Mouse (Mus musculus): ENCODE measurements around the gene Ccdc134.

Gene Ccdc134

GRCm38 (mm10) chr15:82150042-82150441 is 22.3 kb downstream of the Ccdc134 start:
- DNase-seq = no peak

GRCm38 (mm10) chr15:82151176-82151575 is 23.5 kb downstream of the Ccdc134 start:
- DNase-seq = no peak

- DNase-seq = no peak
Observed at GRCm38 (mm10) chr15:82152022-82152421, 24.3 kb downstream of the Ccdc134 start.

- no peak for DNase-seq
Observed at GRCm38 (mm10) chr15:82152435-82152834, 24.7 kb downstream of the Ccdc134 start.

- no peak for DNase-seq
Observed at GRCm38 (mm10) chr15:82156298-82156697, 28.6 kb downstream of the Ccdc134 start.

- no peak for DNase-seq
Observed at GRCm38 (mm10) chr15:82156902-82157301, 29.2 kb downstream of the Ccdc134 start.

GRCm38 (mm10) chr15:82158243-82159035 is 30.7 kb downstream of the Ccdc134 start:
- no peak for DNase-seq

- DNase-seq = no peak
Observed at GRCm38 (mm10) chr15:82159471-82159870, 31.7 kb downstream of the Ccdc134 start.

GRCm38 (mm10) chr15:82160731-82161640 is 33.3 kb downstream of the Ccdc134 start:
- DNase-seq = no peak

- no peak for DNase-seq
Observed at GRCm38 (mm10) chr15:82161965-82162600, 34.4 kb downstream of the Ccdc134 start.

GRCm38 (mm10) chr15:82163356-82164060 is 35.8 kb downstream of the Ccdc134 start:
- no peak for DNase-seq

- DNase-seq = no peak
Observed at GRCm38 (mm10) chr15:82164061-82164399, 36.3 kb downstream of the Ccdc134 start.

GRCm38 (mm10) chr15:82164496-82164895 is 36.8 kb downstream of the Ccdc134 start:
- DNase-seq = no peak

GRCm38 (mm10) chr15:82165332-82166239 is 37.9 kb downstream of the Ccdc134 start:
- peak; percentile 87 for DNase-seq

GRCm38 (mm10) chr15:82166240-82167100 is 38.7 kb downstream of the Ccdc134 start:
- no peak for DNase-seq

- no peak for DNase-seq
Observed at GRCm38 (mm10) chr15:82167201-82168168, 39.8 kb downstream of the Ccdc134 start.

GRCm38 (mm10) chr15:82169671-82170070 is 41.9 kb downstream of the Ccdc134 start:
- DNase-seq = no peak

GRCm38 (mm10) chr15:82170437-82171377 is 43.0 kb downstream of the Ccdc134 start:
- DNase-seq = peak; percentile 71
